Mouse (Mus musculus): ENCODE results near the gene 9230102O04Rik. TPM values are rescaled to one million over a fixed set of nuclear protein-coding genes. Genes with fewer than 3 reads are reported as not detected.

The 9230102O04Rik gene
- total RNA-seq, 2 experiments from 2014 or later = not detected

DNA sequence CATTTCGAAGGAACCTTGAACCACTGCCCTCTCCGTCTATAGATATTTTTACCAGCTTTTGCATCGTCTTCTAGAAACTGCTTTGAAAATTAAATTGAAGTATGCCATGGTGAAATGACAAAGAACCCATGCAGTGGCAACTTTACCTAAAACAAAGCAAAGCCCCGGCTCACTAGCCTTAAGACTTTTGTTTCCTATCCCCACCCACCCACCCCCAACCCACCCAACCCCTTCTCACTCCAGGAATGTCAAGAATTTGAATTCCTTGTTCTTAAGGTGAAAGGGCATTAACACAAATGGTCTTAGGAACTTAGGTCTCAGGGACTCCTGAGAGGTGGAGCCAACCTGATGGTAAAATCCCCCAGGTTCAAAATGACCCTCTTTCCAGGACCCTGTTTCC, 33.5 kb downstream of the 9230102O04Rik start:
- H3K27ac ChIP-seq = no peak overlapping the region
- intact Hi-C loops (cut with DNase I) = no loop called here
- DNase-seq (ENCODE audit: extremely low spot score in 1 of 2, low spot score in 2 of 2) = no peak
- no peak for TF ChIP-seq CTCF (IDR thresholded peaks at IDR 0.05)
- H3K4me3 ChIP-seq = no peak overlapping the region

DNA sequence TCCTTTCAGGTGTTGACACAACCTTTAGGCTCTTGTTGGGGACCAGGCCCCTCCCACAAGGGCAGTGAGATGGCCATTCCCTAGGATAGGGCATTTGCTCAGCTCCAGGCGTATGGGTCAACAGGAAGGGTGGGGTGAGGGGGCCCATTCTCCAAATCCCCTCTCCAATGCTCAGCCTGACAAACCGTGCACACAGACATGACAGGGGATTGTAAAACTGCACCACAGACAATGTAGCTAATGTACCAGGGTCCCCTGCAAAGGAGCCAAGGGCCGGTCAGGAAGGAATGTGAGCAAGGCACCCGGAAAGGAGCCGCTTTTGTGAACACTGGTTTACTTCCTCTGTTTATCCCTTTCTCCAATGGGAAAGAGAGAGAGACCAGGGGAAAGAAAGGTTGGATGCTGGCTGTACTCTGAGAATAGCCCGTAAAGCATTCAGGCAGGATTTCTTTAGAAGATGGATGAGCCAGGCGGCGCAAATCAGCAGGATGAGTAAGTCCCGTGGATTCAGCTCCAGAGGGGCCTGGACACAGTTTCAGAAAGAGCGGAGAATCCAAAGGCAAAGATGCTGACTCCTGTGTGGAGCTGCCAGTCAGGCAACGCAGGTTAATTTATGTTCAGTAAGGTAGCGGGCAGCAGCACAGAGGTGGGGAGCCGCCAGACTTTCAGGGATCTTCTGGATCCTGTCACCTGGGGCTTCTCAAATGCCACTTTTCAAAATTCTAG, 36.3 kb downstream of the 9230102O04Rik start:
- no peak for DNase-seq (ENCODE audit: extremely low spot score in 1 of 2, low spot score in 2 of 2)
- intact Hi-C loops (cut with DNase I) = no loop called here
- H3K4me3 ChIP-seq = no peak overlapping the region
- no peak for TF ChIP-seq CTCF (IDR thresholded peaks at IDR 0.05)
- no peak overlapping the region for H3K27ac ChIP-seq

DNA sequence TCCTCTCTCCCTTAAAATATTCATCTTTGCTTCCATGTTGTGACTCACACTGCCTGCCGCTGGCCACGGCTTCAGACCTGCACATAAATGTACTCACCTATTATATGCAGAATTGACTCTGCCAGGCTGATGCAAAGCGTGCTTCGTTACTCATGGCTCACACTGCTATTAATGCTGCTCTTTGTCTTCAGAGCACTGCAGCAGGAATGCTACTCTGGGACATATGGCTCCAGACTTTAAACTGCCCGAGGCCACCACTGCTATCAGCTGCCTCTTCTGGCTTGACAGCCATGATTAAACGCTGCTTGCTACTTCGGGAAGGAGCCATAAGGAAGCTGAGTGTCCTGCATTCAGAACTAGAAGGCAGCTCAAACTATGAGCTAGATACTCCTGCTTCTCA, 54.1 kb downstream of the 9230102O04Rik start:
- intact Hi-C loops (cut with DNase I) = no loop called here
- Histone ChIP-seq H3K27ac (no peak overlapping the region), H3K4me3 (no peak overlapping the region)
- no peak for DNase-seq (ENCODE audit: extremely low spot score in 1 of 2, low spot score in 2 of 2)
- TF ChIP-seq CTCF (IDR thresholded peaks at IDR 0.05) = no peak

DNA sequence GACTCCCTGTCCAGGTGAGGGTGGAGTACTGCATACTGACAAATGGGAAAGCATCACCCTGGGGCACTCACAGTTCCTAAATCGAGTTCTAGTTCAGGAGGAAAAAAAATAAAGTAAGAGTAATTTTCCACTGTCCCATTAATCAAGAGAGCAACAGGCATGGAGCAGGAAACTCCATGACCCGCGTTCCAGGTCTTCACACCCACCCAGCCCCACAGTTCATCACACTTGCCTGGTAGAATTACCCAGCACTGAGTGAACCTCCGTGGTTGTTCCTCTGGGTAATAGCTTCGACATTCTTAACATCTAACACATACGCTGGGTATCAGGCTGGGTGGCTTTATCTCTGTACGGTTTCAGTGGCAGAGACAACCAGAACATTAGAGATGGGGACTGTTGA, 55.6 kb downstream of the 9230102O04Rik start:
- H3K27ac ChIP-seq = no peak overlapping the region
- H3K4me3 ChIP-seq = no peak overlapping the region
- TF ChIP-seq CTCF (IDR thresholded peaks at IDR 0.05) = no peak
- intact Hi-C loops (cut with DNase I) = no loop called here
- no peak for DNase-seq (ENCODE audit: extremely low spot score in 1 of 2, low spot score in 2 of 2)

Other genes with a start within 250 kb of the 9230102O04Rik start
- not detected for gene 4930412O13Rik, start 8.3 kb downstream of the 9230102O04Rik start, total RNA-seq (2021)
- gene Gata3, start 494 bp upstream of the 9230102O04Rik start, total RNA-seq (2021) = not detected
- gene Taf3, start 159.1 kb upstream of the 9230102O04Rik start, total RNA-seq (2021) = 10 to 100 TPM; 14.8 to 15.7 TPM
- gene Atp5c1, start 191.0 kb upstream of the 9230102O04Rik start, total RNA-seq (2021) = 100 to 1,000 TPM; 229 to 242 TPM
- gene Kin, start 191.1 kb upstream of the 9230102O04Rik start, total RNA-seq (2021) = 10 to 100 TPM; 10.7 to 14.7 TPM
- 1 to 10 TPM; 1.6 to 3.4 TPM for gene Itih2, start 241.9 kb upstream of the 9230102O04Rik start, total RNA-seq (2021)